Mouse (Mus musculus) G1E (cell line): ENCODE measurements around the gene Maco1.

ENCODE experiments used
- CTCF ChIP-seq: IDR thresholded peaks from 2 replicates; pipeline ENCODE4 v1.5.1; 2012; ENCODE audit warnings: low read depth, low read length, inconsistent platforms, mixed read lengths
- TAL1 ChIP-seq: conservative IDR thresholded peaks from 2 replicates; pipeline ENCODE4 v1.6.1; 2012; ENCODE audit warnings: low read depth, low read length, inconsistent platforms, mixed read lengths

GRCm38 (mm10) chr4:134769891-134770290 is 83.3 kb downstream of the Maco1 start:
- TF ChIP-seq CTCF (no peak), TAL1 (no peak)
